Mouse (Mus musculus) large intestine, adult 2 months (tissue): ENCODE results near the gene Htra1. TPM values are rescaled to one million over a fixed set of nuclear protein-coding genes. Genes with fewer than 3 reads are reported as not detected.

Source experiments
- DNase-seq: peaks from one replicate; pipeline ENCODE4 v3.0.0-alpha.2; 2012; ENCODE audit warnings: low read depth, low spot score
- WGBS: fragments of 180-500 bp; shearing (Covaris S2); methylation state at CpG from one replicate; pipeline ENCODE4 v1.1.7; 2018; 5-methylcytosine and 5-hydroxymethylcytosine counted together
- polyA plus RNA-seq: library from polyadenylated mRNA; depleted of rRNA; stranded (reverse); fragments of >200 nt; gene quantifications from 2 replicates; pipeline ENCODE4 v1.2.3, GENCODE M21; 2012; rRNA removed

Htra1 gene
- 26.3 and 32.1 TPM in 2 replicates for polyA plus RNA-seq

DNA sequence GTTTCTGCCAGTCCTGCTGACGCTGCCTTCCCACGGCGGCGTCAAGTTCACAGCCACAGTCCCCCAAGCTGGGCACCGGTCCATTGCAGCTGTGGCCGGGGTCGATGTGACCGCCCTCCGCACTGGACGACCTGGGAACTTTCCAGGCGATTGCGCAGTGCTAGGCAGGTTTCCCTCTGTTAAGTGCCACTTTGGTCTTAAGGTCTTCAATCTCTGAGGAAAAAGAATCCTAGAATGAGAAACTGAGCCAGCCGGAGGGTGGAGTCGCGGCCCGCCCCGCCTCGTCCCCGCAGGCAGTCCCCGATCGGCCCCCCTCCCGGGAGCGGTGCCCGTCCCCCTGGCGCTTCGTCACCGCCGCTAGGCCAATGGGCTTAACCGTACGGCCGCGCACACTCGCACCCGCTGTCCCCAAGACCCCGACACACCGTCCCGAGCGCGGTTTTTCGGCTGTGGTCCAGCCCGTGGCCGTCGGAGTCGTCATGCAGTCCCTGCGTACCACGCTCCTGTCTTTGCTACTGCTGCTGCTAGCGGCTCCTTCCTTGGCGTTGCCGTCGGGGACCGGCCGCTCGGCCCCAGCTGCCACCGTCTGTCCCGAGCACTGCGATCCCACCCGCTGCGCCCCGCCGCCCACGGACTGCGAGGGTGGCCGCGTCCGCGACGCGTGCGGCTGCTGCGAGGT lies at the start of gene Htra1:
Htra1 (plus strand) TSS at position 319 of the 679 bp plus-strand sequence.
- under 1% methylated on average over 70 of the region's 70 CpGs for WGBS
- no peak for DNase-seq

GRCm38 (mm10) chr7:130886246-130886645 lies 49.7 kb upstream of the Htra1 start:
- no peak for DNase-seq
- 52% methylated on average over 3 of the region's 3 CpGs for WGBS

DNA sequence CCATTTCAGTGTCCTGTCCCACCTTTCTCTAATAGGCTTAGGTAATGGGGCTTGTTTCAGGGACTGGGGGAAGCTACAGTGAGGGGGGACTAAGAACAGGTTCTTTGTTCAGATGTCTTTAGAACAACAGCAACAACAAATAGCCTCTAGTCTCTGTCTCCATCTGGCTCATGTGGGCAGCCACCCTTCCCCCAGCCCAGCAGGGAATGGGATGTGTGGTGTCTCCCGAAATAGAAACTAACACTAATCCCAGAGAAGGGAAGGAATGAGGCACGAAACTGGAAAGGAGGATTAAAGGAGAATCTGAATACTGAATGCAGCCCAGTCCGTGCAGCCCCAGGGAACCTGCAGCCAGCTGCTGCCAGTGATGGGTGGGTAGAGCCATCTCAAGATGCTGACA lies 48.0 kb upstream of the Htra1 start:
- no peak for DNase-seq
- WGBS, result 75% methylated on average over 3 of the region's 3 CpGs

GRCm38 (mm10) chr7:130890871-130891270 lies 45.0 kb upstream of the Htra1 start:
- WGBS, result 49% methylated on average over 2 of the region's 2 CpGs
- no peak for DNase-seq

DNA sequence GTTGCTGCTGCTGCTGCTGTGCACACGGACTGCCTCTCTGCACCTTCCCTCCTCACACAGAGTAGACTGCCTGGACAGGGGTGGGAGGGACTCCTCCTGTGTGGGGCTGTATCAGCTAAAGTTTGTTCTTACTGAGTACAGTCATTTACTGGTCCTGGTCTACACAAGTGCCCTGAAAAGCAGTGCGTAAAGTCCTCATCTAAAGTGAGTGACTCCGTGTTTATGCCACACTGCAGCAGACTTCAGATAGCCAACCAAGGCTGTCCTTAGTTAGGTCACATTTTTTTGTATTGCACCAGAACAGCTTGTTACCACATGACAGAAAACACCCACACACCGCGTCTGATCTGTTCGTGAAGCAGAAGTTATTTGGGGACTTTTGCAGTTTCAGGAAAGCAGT lies 42.9 kb upstream of the Htra1 start:
- DNase-seq, result no peak
- WGBS, result 73% methylated on average over 6 of the region's 6 CpGs

DNA sequence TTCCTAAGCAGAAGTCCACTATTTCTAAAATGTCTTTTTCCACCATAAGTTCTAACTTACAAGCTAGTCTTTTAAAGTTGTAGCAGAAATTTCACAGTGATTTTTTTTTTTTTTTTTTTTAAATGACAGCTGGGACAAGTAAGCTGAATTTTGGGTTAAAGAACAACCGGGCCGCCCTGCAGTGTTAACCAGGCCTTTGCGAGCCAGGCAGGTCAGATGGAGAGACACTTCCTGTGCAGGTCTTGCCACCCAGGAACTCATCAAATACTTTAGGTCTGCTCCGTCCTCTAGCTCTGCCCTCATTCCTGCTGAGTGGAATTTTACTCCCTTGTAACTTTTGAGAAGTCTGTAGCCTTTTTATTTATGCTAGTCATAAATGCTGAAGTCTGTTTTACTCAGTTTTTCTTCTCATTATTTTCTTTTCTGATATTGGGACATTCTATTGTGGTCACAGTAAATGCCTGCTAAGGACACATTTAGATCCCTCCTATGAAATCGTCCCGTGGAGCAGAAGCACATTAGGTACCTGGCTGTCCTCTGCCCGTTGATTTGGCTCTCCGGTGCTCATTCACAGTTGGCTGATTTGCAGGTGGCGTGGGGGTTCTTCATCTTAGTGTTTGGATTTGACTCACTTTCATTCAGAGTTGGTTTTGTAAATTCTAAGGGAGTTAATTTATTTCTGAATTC lies 40.8 kb upstream of the Htra1 start:
- no peak for DNase-seq
- WGBS, result 85% methylated on average over 9 of the region's 9 CpGs

DNA sequence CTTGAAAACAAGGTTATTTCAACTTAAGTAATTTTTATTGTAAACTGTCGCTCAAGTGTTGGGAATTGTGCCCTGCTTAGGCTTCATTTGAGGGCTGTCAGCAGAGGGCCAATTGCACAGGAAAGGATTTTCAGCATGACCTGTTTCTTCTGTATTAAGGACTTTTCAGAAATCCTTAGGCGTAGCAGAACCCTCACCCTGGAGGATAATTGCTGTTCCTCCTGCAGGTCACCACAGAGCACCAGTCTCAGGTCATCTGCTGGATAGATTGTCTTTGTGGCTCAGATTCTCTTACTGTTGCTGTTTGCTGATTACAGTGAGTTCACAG lies 40.3 kb upstream of the Htra1 start:
- DNase-seq, result no peak
- WGBS, result 98% methylated on average over 2 of the region's 2 CpGs

DNA sequence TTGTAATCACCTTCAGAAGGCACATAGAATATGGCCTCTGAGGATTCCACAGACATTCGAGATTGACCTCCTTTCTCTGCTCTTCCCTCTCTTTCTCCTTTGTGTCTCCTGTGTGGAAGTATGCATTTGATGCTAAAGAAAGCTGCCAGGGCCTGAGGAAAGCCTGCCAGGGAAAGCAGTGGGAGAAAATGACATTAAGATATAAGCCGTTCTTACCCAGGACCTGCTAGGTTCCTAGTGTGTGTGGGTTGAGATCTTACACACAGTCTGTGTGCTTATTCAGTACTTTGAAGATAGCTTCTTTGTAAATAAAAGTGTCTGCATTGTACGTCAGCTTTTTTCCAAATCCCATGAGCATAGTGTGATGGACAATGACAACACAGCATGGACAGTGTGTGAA lies 39.8 kb upstream of the Htra1 start:
- DNase-seq, result no peak
- 84% methylated on average over 3 of the region's 3 CpGs for WGBS

DNA sequence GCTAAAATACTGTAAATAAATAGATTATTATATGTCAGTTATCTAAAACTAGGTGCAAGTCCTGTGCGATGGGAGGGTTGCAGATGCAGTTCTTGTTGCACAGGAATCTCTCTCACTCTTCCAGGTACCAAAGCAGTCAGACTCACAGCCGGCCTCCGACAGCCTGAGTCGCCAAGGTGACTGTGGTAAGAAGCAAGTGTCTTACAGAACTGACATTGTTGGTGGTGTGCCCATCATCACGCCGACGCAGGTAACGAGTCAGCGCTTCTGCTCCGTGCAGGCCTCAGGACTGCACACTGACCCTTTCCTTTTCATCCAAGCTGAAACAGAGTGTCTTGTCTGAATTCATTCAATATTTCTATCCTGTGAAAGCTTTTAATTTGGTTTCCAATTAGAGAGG lies 38.7 kb upstream of the Htra1 start:
- WGBS, result 97% methylated on average over 10 of the region's 10 CpGs
- DNase-seq, result no peak

DNA sequence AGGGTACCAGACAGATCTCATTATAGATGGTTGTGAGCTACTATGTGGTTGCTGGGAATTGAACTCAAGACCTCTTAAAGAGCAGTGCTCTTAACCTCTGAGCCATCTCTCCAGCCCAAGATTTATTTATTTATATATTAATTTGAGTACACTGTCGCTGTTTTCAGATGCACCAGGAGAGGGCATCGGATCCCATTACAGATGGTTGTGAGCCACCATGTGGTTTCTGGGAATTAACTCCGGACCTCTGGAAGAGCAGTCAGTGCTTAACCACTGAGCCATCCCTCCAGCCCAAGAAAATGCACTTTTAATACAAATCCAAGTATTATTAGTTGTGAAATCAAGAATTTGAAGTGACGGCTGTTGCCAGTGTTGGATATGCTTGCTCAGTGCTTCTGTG lies 37.5 kb upstream of the Htra1 start:
- WGBS, result 89% methylated on average over 4 of the region's 4 CpGs
- no peak for DNase-seq

GRCm38 (mm10) chr7:130900233-130900848 lies 35.6 kb upstream of the Htra1 start:
- no peak for DNase-seq
- WGBS, result 84% methylated on average over 5 of the region's 5 CpGs

GRCm38 (mm10) chr7:130902929-130903328 lies 33.0 kb upstream of the Htra1 start:
- DNase-seq, result no peak
- 93% methylated on average over 1 of the region's 1 CpGs for whole genome bisulfite sequencing

DNA sequence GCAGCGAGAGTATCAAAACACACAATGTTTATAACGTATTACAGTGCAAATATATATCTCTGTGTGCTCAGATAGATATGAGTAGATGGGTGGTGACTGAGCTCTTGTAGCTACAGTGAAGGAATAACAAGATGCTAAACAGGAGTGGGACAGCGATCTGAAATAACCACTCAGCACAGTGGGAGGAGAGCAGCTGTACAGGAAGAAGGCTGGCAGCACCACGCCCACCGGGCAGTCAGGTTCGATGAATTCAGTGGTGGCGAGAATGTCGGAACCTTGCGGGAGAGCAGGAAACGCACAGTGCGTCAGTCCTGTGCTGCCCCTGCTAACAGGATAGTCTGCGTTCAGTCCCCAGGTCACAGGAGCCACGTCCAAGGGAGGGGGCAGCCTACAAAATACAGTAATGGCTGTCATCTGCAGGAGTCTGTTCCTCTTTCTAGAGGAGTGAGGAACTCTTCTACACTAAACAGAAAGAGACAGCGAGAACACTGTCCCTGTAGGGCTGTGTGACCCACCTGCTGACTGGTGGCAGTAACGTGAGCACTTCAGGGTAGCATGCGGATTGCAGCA lies 32.3 kb upstream of the Htra1 start:
- WGBS, result 81% methylated on average over 16 of the region's 16 CpGs
- DNase-seq, result no peak

- WGBS, result 84% methylated on average over 13 of the region's 13 CpGs
Measured at GRCm38 (mm10) chr7:130904571-130905365, 31.1 kb upstream of the Htra1 start.

DNA sequence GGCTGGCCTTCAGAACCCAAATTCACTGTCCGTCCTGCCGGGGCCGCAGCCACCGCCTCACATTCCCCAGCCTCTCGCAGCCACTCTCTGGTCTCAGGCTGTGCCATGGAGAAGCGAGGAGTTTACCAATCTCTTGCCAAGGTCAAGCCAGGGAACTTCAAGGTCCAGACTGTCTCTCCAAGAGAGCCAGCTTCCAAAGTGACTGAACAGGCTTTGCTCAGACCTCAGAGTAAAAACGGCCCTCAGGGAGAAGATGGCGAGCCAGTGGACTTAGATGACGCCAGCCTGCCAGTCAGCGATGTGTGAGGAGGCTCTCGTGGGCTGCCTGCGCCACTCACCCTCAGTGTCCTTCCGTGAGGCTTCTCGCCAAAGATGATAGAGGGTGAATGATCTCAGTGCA lies 25.1 kb upstream of the Htra1 start:
- 88% methylated on average over 14 of the region's 14 CpGs for WGBS
- no peak for DNase-seq

More at GRCm38 (mm10) chr7:130904571-130905365, 31.1 kb upstream of the Htra1 start:
- no peak for DNase-seq

- WGBS, result 36% methylated on average over 5 of the region's 5 CpGs
- DNase-seq, result no peak
Measured at GRCm38 (mm10) chr7:130914693-130915363, 21.1 kb upstream of the Htra1 start.

- no peak for DNase-seq
- WGBS, result 65% methylated on average over 2 of the region's 2 CpGs
Measured at GRCm38 (mm10) chr7:130918260-130918659, 17.7 kb upstream of the Htra1 start.

DNA sequence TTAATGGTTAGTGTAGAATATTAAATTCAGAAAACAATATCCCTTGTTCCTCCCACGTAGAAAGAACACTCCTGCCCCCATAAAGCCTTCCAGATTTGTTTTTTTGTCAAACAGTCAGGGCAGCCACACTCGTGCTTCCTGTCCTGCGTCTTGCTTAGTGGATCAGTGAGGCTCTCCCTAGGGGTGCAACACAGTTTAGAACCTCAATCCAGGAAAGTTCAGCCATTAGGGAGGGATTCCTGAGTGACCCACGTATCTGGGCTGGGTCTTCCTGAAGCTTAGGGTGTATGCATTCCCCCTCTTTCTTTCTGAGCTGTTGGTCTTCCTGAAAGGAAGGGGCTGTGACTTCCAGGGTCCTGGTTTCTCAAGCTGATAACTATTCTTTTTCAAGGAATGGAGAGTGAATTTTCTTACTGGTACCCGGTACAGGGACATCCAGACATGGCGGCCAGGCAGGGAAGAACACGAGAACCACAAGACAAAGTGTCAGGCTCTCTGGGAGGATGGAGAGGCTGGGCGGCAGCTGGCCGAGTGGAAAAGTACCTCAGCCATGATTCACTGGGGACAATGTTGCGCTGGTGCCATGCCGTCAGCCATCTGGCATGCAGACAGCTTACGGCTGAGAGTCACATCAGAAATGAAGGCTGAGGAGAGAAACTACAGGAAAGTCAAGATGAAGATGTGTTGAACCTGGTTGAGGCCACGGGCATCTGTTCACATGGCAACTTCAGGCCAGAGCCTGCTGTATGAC lies 12.8 kb upstream of the Htra1 start:
- DNase-seq, result no peak
- 65% methylated on average over 13 of the region's 13 CpGs for WGBS

- 66% methylated on average over 3 of the region's 3 CpGs for WGBS
- DNase-seq, result no peak
Measured at GRCm38 (mm10) chr7:130930401-130930800, 5.5 kb upstream of the Htra1 start.
